Mouse (Mus musculus) Muller cell, postnatal 12 days (primary cell): ENCODE measurements at regions not wholly inside any gene's neighbourhood (a gene's known extent, or its start where the extent isn't known, plus 50 kb on each side); places are given as distances from the start of the nearest gene placed in this dataset.

Source experiments
- DNase-seq: peaks from one replicate; pipeline ENCODE4 v3.0.0-alpha.2; 2015; ENCODE audit errors: inconsistent ontology term

GRCm38 (mm10) chr15:56979353-56979752 lies 498.1 kb downstream of the Slc22a22 start:
- no peak for DNase-seq

GRCm38 (mm10) chr15:56975446-56976433 lies 501.7 kb downstream of the Slc22a22 start:
- peak; percentile 78 for DNase-seq

GRCm38 (mm10) chr15:56970140-56970539 lies 507.3 kb downstream of the Slc22a22 start:
- DNase-seq, result peak; percentile 17

- peak; percentile 12 for DNase-seq
Observed at GRCm38 (mm10) chr15:56956356-56956755, 521.1 kb downstream of the Slc22a22 start.

GRCm38 (mm10) chr15:56952176-56952575 lies 525.2 kb downstream of the Slc22a22 start:
- no peak for DNase-seq

GRCm38 (mm10) chr15:56950824-56951223 lies 526.6 kb downstream of the Slc22a22 start:
- no peak for DNase-seq

- DNase-seq, result no peak
Observed at GRCm38 (mm10) chr15:56940891-56941290, 536.5 kb downstream of the Slc22a22 start.

- peak; percentile 37 for DNase-seq
Observed at GRCm38 (mm10) chr15:56896553-56896952, 580.9 kb downstream of the Slc22a22 start.

- DNase-seq, result no peak
Observed at GRCm38 (mm10) chr15:56881501-56881900, 595.9 kb downstream of the Slc22a22 start.

- DNase-seq, result no peak
Observed at GRCm38 (mm10) chr15:56865879-56866278, 611.5 kb downstream of the Slc22a22 start.

GRCm38 (mm10) chr15:56865035-56865804 lies 612.2 kb downstream of the Slc22a22 start:
- peak; percentile 40 for DNase-seq

- DNase-seq, result peak; percentile 48
Observed at GRCm38 (mm10) chr15:56858627-56859334, 618.6 kb downstream of the Slc22a22 start.

- no peak for DNase-seq
Observed at GRCm38 (mm10) chr15:56858134-56858533, 619.3 kb downstream of the Slc22a22 start.

GRCm38 (mm10) chr15:56856057-56856456 lies 621.4 kb downstream of the Slc22a22 start:
- DNase-seq, result peak; percentile 59

GRCm38 (mm10) chr15:56853106-56853505 lies 624.3 kb downstream of the Slc22a22 start:
- DNase-seq, result no peak

GRCm38 (mm10) chr15:56847469-56848128 lies 629.8 kb downstream of the Slc22a22 start:
- peak; percentile 63 for DNase-seq

GRCm38 (mm10) chr15:56844574-56844973 lies 632.9 kb downstream of the Slc22a22 start:
- DNase-seq, result peak; percentile 95

- DNase-seq, result peak; percentile 99
Observed at GRCm38 (mm10) chr15:56841516-56841915, 635.9 kb downstream of the Slc22a22 start.

GRCm38 (mm10) chr15:56837292-56837691 lies 640.1 kb downstream of the Slc22a22 start:
- DNase-seq, result no peak

GRCm38 (mm10) chr15:56834621-56835020 lies 642.8 kb downstream of the Slc22a22 start:
- peak; percentile 59 for DNase-seq

- peak; percentile 55 for DNase-seq
Observed at GRCm38 (mm10) chr15:56832666-56833065, 644.8 kb downstream of the Slc22a22 start.
